Mouse (Mus musculus): ENCODE results near the gene Dmc1.

GRCm38 (mm10) chr15:79517710-79518109 is 87.2 kb downstream of the Dmc1 start:
- TF ChIP-seq CTCF (IDR thresholded peaks at IDR 0.05; ENCODE audit: extremely low read depth, insufficient read depth, insufficient read length, insufficient replicate concordance) (no peak), POLR2A (IDR thresholded peaks at IDR 0.05; ENCODE audit: low read depth, low read length) (no peak)
